Mouse (Mus musculus) adrenal gland, postnatal 14 days (tissue): ENCODE data around the gene Tspan32. TPM values are rescaled to one million over a fixed set of nuclear protein-coding genes. Genes with fewer than 3 reads are reported as not detected.
A peak's percentile ranks its signal among the peaks of the same experiment; 100 is the strongest.

Experiments used
- DNase-seq: peaks from one replicate; pipeline ENCODE4 v3.0.0; 2021; ENCODE audit warnings: mixed read lengths
- total RNA-seq: library from RNA; stranded (reverse); gene quantifications from 2 replicates; pipeline ENCODE4 v1.2.3, GENCODE M21; 2021

Tspan32 gene
- total RNA-seq, 1 experiment from 2014 or later, result 2.0 TPM

GRCm38 (mm10) chr7:143054612-143054965, 49.7 kb downstream of the Tspan32 start:
- no peak for DNase-seq

- DNase-seq, result no peak
These were observed 50.2 kb downstream of the Tspan32 start for GRCm38 (mm10) chr7:143055001-143055400.

GRCm38 (mm10) chr7:143055499-143056186, 50.8 kb downstream of the Tspan32 start:
- no peak for DNase-seq

- no peak for DNase-seq
These were observed 52.2 kb downstream of the Tspan32 start for GRCm38 (mm10) chr7:143057023-143057422.

GRCm38 (mm10) chr7:143057667-143058220, 52.9 kb downstream of the Tspan32 start:
- no peak for DNase-seq

- DNase-seq, result peak; percentile 43
These were observed 53.4 kb downstream of the Tspan32 start for GRCm38 (mm10) chr7:143058221-143058697.

GRCm38 (mm10) chr7:143059202-143059870, 54.5 kb downstream of the Tspan32 start:
- DNase-seq, result no peak

- DNase-seq, result no peak
These were observed 57.9 kb downstream of the Tspan32 start for GRCm38 (mm10) chr7:143062704-143063103.

- no peak for DNase-seq
These were observed 59.4 kb downstream of the Tspan32 start for GRCm38 (mm10) chr7:143064226-143064625.

GRCm38 (mm10) chr7:143065692-143066091, 60.8 kb downstream of the Tspan32 start:
- no peak for DNase-seq

GRCm38 (mm10) chr7:143067469-143067868, 62.6 kb downstream of the Tspan32 start:
- DNase-seq, result no peak

GRCm38 (mm10) chr7:143067897-143068296, 63.1 kb downstream of the Tspan32 start:
- peak; percentile 45 for DNase-seq

- peak; percentile 69 for DNase-seq
These were observed 63.6 kb downstream of the Tspan32 start for GRCm38 (mm10) chr7:143068316-143068881.

- peak; percentile 97 for DNase-seq
These were observed 64.2 kb downstream of the Tspan32 start, which contains the start of gene Tssc4 for GRCm38 (mm10) chr7:143068882-143069591. TSS of gene Tssc4 (plus strand) at chr7:143069249.

Other genes with a start within 250 kb of the Tspan32 start
- 485 and 500 TPM in 2 replicates for gene Th, start 73.9 kb upstream of the Tspan32 start, total RNA-seq
- gene Ascl2, start 35.8 kb upstream of the Tspan32 start, total RNA-seq, result 0.45 TPM in 1 of 2 replicates, not detected in the other
- gene Cd81, start 47.7 kb downstream of the Tspan32 start, total RNA-seq, result 536 and 561 TPM in 2 replicates
- 32.2 and 33.3 TPM in 2 replicates for gene Tssc4, start 64.2 kb downstream of the Tspan32 start, total RNA-seq
- 0.59 and 0.68 TPM in 2 replicates for gene Trpm5, start 89.6 kb downstream of the Tspan32 start, total RNA-seq
- 4.4 and 6.1 TPM in 2 replicates for gene Kcnq1, start 101.3 kb downstream of the Tspan32 start, total RNA-seq